Mouse (Mus musculus): Measurements from ENCODE around the gene Map1b.

DNA sequence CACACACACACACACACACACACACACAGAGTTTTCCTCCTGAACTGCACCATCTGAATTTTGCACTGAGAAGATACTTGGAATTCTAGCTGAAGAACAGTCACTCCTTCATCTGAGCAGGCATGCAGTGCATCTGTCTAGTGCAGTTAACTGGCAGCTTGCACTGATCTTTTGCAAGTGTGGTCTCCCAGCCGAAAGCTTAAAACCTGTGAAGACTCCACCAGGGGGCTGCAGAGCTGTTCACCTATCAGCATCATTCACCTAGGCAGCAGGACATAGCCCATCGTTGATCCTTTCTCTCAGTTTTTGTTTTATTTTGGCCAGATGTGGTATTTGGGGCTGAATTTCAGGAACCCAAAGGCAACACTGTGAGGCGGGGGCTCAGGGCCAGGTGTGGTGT is 15.7 kb downstream of the Map1b start:
- no peak for TF ChIP-seq CTCF (IDR thresholded peaks at IDR 0.05; ENCODE audit: insufficient read depth, low read length)
- TF ChIP-seq POLR2A (IDR thresholded peaks at IDR 0.05; ENCODE audit: borderline replicate concordance, extremely low read depth, low read depth, low read length) = no peak
